Mouse (Mus musculus) A20 (cell line): ENCODE results near the gene Osbpl3.
A peak's percentile ranks its signal among the peaks of the same experiment; 100 is the strongest.

Source experiments
- DNase-seq: peaks from one replicate; pipeline ENCODE4 v3.0.0-alpha.2; 2011; ENCODE audit warnings: low read depth, low spot score

The Osbpl3 gene

DNA sequence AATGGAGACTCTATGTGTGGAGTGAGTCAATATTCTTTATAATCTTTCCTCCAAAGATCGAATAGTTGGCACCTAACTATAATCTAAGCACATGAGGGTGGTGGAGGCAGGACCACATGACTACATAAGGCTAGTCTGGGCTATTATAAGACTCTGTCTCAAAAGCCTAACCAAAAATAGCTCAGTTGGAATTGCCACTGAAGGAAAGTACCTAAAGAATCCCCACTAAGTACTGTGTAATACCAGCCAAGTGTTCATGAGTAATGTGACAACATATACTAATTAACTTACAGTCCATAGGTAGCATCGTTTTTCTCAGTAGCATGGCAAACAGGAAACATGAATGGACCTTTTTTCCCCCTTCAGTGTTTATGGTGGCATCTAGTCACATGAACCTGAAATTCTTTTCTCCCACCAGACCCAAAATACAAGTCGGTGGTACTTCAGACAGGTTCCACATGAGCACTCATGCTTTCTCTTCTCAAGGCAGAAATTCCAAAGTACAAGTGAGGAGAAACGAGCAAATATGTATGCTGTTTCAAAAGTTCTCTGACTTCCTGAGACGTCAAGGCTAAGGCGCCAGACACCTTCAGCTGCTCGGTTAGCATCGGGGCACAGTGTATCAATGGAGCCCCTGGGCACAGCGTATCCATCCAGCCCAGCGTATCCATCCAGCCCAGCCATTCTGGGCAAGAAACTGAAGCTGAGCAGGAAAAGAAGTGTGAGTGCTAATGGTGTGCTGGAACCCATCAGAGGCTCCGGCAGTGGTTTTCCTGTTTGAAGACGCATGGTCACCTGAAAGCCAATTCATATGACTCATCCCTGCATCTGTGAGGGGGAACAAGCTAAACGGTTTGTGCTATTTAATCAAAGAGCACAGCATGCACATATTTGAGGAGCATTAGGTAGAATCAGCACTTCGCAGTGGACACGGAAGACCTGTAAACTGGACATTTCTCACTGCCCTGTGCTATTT lies 120.9 kb downstream of the Osbpl3 start:
- DNase-seq = no peak

DNA sequence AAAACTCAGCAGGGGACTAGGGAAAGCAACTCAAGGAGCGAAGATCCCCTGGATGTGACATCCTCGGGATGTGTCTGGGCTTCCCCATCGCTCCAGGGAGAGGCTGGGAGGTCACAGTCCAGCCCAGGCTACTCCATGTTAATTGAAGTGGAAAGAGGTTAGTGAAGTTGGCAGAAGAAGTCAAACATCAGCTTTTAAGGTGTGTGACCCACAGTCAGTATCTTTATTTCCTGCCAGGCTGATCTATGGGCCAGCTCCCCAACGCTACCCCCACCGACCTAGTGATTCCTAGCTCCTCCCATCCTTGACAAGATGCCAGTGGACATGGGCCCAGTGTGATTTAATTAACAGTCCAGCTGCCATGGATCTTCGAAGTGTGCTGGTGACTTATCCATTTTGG lies 122.7 kb downstream of the Osbpl3 start:
- DNase-seq = no peak

GRCm38 (mm10) chr6:50331477-50331876 lies 124.5 kb downstream of the Osbpl3 start:
- DNase-seq = no peak

GRCm38 (mm10) chr6:50329380-50329779 lies 126.6 kb downstream of the Osbpl3 start:
- DNase-seq = no peak

GRCm38 (mm10) chr6:50328901-50329300 lies 127.1 kb downstream of the Osbpl3 start:
- no peak for DNase-seq

GRCm38 (mm10) chr6:50326192-50326591 lies 129.8 kb downstream of the Osbpl3 start:
- no peak for DNase-seq

DNA sequence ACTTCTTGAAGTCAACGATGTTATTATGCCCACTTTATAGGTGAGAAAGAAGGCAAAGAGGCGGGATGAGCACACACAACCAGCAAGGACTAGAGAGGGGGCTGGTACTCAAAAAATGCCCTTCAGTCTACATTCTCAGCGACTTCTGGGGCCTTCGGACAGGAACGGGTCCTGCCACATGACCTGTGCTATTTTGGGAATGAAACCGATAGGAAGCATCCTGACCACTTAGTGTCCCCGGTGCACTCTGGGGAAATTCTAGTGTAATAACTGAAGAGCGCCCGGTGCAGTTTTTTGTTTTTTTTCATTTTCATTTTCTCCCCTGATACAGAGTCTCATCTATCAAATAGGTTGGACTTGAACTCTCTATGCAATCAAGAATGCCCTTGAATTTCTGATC lies 130.5 kb downstream of the Osbpl3 start:
- no peak for DNase-seq

DNA sequence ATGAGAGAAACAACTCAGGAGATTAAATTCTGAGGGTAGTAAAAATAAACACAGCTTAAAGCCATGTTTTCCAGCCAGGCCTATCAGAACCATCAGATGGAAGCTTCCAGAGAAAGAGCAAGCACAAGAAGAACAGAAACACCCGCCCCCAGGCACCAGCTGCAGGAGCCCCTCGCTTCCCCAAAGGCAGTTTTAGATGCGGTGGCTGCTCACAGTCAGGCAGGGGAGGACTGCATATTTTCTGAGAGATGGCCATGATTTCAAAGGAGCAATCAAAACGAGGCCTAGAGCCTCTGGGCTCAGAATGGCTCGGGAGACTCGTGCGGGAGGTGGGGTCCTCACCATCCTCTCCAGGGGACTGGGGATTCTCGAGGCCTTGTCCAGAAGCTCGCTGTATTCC lies 133.4 kb downstream of the Osbpl3 start:
- DNase-seq = no peak

- no peak for DNase-seq
Measured at GRCm38 (mm10) chr6:50321739-50322138, 134.3 kb downstream of the Osbpl3 start.

DNA sequence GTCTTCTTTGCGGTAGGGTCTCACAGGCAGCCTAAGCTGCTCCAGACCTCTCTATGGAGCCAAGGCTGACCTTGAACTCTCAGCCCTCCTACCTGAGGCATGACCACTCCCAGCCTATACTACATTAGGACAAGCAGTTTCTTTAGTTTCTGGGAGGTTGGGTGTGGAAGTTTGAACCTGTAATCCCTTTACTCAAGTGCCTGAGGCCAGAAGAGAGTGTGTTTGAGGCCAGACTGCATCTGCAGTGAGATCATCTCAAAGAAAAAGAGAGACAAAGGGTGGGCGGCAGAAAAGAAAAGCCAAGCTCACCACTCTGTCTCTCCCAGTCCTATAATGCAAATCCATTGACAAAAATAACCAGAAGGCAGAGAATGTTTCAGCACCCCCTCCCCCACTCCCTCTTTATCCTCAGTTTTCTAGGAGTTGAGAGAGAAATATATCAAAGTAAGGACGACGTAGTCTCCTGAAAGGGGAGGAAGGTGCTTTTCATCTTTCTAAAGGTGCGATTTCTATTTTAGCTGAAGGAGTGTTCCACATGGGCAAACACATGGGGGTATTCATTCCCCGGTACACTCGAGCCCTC lies 137.3 kb downstream of the Osbpl3 start:
- no peak for DNase-seq

GRCm38 (mm10) chr6:50318150-50318549 lies 137.9 kb downstream of the Osbpl3 start:
- no peak for DNase-seq

- DNase-seq = peak; percentile 15
Measured at GRCm38 (mm10) chr6:50316795-50317505, 139.1 kb downstream of the Osbpl3 start.

DNA sequence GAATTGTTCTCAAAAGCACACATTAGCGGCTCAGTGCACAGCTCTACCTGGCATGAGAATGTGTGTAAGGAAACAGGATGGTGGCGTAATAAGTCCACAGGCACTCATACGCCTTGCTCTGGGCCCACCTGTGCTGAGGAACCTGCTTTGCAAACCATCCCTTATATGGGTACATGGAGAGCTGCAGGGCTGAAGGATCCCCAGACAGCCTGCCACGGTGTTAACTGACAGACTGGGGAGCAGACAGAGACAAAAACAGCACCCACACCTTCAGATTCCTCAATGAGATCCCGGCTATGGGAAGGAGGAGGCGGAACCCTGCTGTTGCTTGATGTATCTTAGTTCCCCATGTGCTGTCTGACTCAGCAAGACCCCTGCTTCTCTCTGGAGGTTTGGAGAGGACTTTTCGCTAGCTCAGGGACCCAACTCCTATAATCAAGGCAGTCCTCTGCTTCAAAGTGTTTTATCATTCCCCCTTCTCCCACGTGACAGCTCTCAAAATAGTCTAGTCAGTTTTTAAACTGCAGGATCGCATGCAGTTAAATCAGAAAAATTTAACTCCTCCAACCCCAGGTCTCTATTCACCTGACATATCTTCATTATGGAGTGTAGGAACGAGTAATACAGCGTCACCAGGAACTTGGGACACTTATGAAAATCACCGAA lies 141.5 kb downstream of the Osbpl3 start:
- DNase-seq = no peak

GRCm38 (mm10) chr6:50312647-50313046 lies 143.4 kb downstream of the Osbpl3 start:
- peak; percentile 64 for DNase-seq

DNA sequence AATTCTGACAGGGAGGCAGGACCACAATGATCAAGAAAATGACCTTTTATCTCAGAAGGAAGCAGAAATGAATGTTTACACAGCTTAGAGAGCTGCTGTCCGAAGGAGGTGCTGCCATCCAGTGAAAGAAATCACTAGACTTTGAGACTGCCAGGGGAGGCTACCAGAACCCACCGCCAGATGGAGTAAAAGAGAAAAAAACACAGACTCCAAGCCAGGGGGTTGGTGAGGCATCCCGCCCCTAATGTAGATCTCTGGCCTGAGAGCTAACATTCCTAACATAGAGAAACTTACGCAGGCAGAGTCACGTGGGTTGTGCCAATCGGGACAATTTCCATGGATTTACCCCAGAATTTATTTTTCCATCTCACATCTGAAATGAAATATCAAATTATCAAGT lies 147.0 kb downstream of the Osbpl3 start:
- DNase-seq = peak; percentile 50

DNA sequence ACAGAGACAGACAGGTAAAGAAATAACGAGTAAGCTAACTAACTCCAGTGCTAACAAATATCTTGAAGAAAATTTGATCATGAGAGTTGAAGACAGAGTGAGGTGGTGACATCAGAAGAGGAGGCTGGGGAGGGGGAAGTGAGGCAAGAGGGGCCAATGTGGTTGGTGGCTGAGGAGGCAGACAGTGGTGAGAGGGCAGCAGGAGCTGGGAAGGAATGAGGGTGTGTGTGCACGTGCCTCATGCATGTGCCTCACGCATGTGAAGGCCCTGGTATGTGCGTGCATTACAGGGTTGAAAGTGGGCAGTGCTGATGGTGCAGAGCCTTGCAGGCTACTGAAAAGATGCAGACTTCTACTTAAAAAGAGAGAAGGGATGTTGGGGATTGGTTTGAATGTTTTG lies 149.4 kb downstream of the Osbpl3 start:
- DNase-seq = no peak

GRCm38 (mm10) chr6:50304949-50305491 lies 151.0 kb downstream of the Osbpl3 start:
- peak; percentile 87 for DNase-seq

GRCm38 (mm10) chr6:50301121-50301520 lies 154.9 kb downstream of the Osbpl3 start:
- no peak for DNase-seq

GRCm38 (mm10) chr6:50300622-50301021 lies 155.4 kb downstream of the Osbpl3 start:
- DNase-seq = no peak

- no peak for DNase-seq
Measured at GRCm38 (mm10) chr6:50299071-50299470, 156.9 kb downstream of the Osbpl3 start.

- no peak for DNase-seq
Measured at GRCm38 (mm10) chr6:50297671-50298070, 158.3 kb downstream of the Osbpl3 start.
